Mouse (Mus musculus) ES-E14 (cell line): ENCODE data around the gene Mark1.

ENCODE experiments used
- CHD2 ChIP-seq: IDR thresholded peaks from 2 replicates; pipeline ENCODE4 v1.6.1; 2014; ENCODE audit warnings: mild to moderate bottlenecking, low read depth, low read length, inconsistent platforms
- HCFC1 ChIP-seq: IDR thresholded peaks from 2 replicates; pipeline ENCODE4 v1.6.1; 2012; ENCODE audit warnings: low read length, inconsistent platforms, borderline replicate concordance; ENCODE audit not compliant: insufficient read depth
- MAFK ChIP-seq: IDR thresholded peaks from 2 replicates; pipeline ENCODE4 v1.6.1; 2014; ENCODE audit warnings: mild to moderate bottlenecking, low read depth, low read length, inconsistent platforms; ENCODE audit not compliant: insufficient read depth
- ZC3H11A ChIP-seq: IDR thresholded peaks from 2 replicates; pipeline ENCODE4 v1.6.1; 2012; ENCODE audit warnings: low read depth, mild to moderate bottlenecking, inconsistent platforms, low read length, borderline replicate concordance
- ZNF384 ChIP-seq: IDR thresholded peaks from 2 replicates; pipeline ENCODE4 v1.6.1; 2012; ENCODE audit warnings: low read depth, low read length, inconsistent platforms

GRCm38 (mm10) chr1:184891998-184892397, 107.4 kb downstream of the Mark1 start:
- TF ChIP-seq ZC3H11A, result no peak
- no peak for TF ChIP-seq CHD2
- no peak for TF ChIP-seq MAFK
- no peak for TF ChIP-seq HCFC1
- TF ChIP-seq ZNF384, result no peak
